Mouse (Mus musculus) CH12.LX (cell line): Measurements from ENCODE around the gene Aco1. TPM values are rescaled to one million over a fixed set of nuclear protein-coding genes. Genes with fewer than 3 reads are reported as not detected.

ENCODE experiments used
- DNase-seq: peaks from one replicate; pipeline ENCODE4 v3.0.0-alpha.2; 2013; ENCODE audit errors: extremely low read depth
- H3K27ac ChIP-seq: 2 replicates; pipeline ENCODE4 v1.5.1; 2012; ENCODE audit warnings: low read depth, mild to moderate bottlenecking, control low read depth, moderate library complexity; ENCODE audit not compliant: insufficient read depth
- H3K27me3 ChIP-seq: replicated peaks from 2 replicates; pipeline ENCODE3; 2012; ENCODE audit warnings: inconsistent platforms
- H3K36me3 ChIP-seq, 2 experiments: replicated peaks in 1 of 2; 2 replicates each; pipeline versions ENCODE3 to v1.6.1; 2012; ENCODE audit warnings: inconsistent platforms in 1 of 2, low read length in 1 of 2, mild to moderate bottlenecking in 1 of 2, mixed read lengths in 1 of 2, moderate library complexity in 1 of 2; ENCODE audit not compliant: control insufficient read depth in 1 of 2, insufficient read depth in 1 of 2
- H3K4me1 ChIP-seq, 2 experiments: 2 replicates each; pipeline ENCODE4 v1.6.1; 2012; ENCODE audit warnings: inconsistent platforms in 1 of 2, moderate library complexity in 1 of 2; ENCODE audit not compliant: insufficient read depth in 2 of 2, control insufficient read depth in 1 of 2
- H3K4me2 ChIP-seq: 2 replicates; pipeline ENCODE4 v1.6.1; 2012; ENCODE audit warnings: low read depth, mild to moderate bottlenecking, control low read depth; ENCODE audit not compliant: poor library complexity, insufficient read depth, severe bottlenecking
- H3K4me3 ChIP-seq, 3 experiments: fragments of 150-350 bp in 1 of 3; sonication (generic) in 1 of 3; replicated peaks in 1 of 3; 2 replicates each; pipeline versions ENCODE3 to v1.5.1; 2011 to 2012; ENCODE audit warnings: low read depth in 2 of 3, low read length in 2 of 3, mild to moderate bottlenecking in 2 of 3, moderate library complexity in 2 of 3, control low read depth in 1 of 3, improper control_type of control experiment in 1 of 3, inconsistent platforms in 1 of 3, mixed read lengths in 1 of 3; ENCODE audit not compliant: poor library complexity in 1 of 3
- H3K79me2 ChIP-seq: replicated peaks from 2 replicates; pipeline ENCODE4 v1.6.1; 2012; ENCODE audit warnings: mild to moderate bottlenecking, moderate library complexity; ENCODE audit not compliant: control insufficient read depth, poor library complexity, insufficient read depth, severe bottlenecking; ENCODE audit errors: extremely low read depth
- H3K9ac ChIP-seq: 2 replicates; pipeline ENCODE4 v1.6.1; 2012; ENCODE audit warnings: low read depth, mild to moderate bottlenecking, control low read depth, moderate library complexity; ENCODE audit not compliant: insufficient read depth
- H3K9me3 ChIP-seq: replicated peaks from 2 replicates; pipeline ENCODE3; 2012; ENCODE audit warnings: low read length, inconsistent platforms, mixed read lengths
- BHLHE40 ChIP-seq: IDR thresholded peaks from 2 replicates; pipeline ENCODE4 v1.6.1; 2011; ENCODE audit warnings: mild to moderate bottlenecking, low read depth, low read length, improper control_type of control experiment
- CHD1 ChIP-seq: IDR thresholded peaks from 2 replicates; pipeline ENCODE4 v1.6.1; 2012; ENCODE audit warnings: low read depth, low read length, improper control_type of control experiment, inconsistent platforms
- CHD2 ChIP-seq: IDR thresholded peaks from 2 replicates; pipeline ENCODE4 v1.6.1; 2011; ENCODE audit warnings: low read length, improper control_type of control experiment
- CTCF ChIP-seq, 2 experiments: IDR thresholded peaks in 1 of 2; conservative IDR thresholded peaks in 1 of 2; 2 replicates each; pipeline ENCODE4 v1.5.1; 2011 to 2012; ENCODE audit warnings: low read depth in 2 of 2, low read length in 2 of 2, improper control_type of control experiment in 1 of 2, inconsistent platforms in 1 of 2, mild to moderate bottlenecking in 1 of 2, moderate library complexity in 1 of 2
- E2F4 ChIP-seq: IDR thresholded peaks from 2 replicates; pipeline ENCODE4 v1.6.1; 2011; ENCODE audit warnings: low read depth, low read length, improper control_type of control experiment; ENCODE audit not compliant: insufficient replicate concordance
- ELF1 ChIP-seq: IDR thresholded peaks from 2 replicates; pipeline ENCODE4 v1.6.1; 2014; ENCODE audit warnings: low read depth, mild to moderate bottlenecking, inconsistent platforms, low read length, improper control_type of control experiment
- EP300 ChIP-seq: IDR thresholded peaks from 2 replicates; pipeline ENCODE4 v1.6.1; 2011; ENCODE audit warnings: low read length, improper control_type of control experiment
- ETS1 ChIP-seq: conservative IDR thresholded peaks from 2 replicates; pipeline ENCODE4 v1.6.1; 2012; ENCODE audit warnings: low read depth, mild to moderate bottlenecking, inconsistent platforms, low read length, improper control_type of control experiment, moderate library complexity
- HCFC1 ChIP-seq: IDR thresholded peaks from 2 replicates; pipeline ENCODE4 v1.6.1; 2012; ENCODE audit warnings: low read depth, mild to moderate bottlenecking, inconsistent platforms, low read length, improper control_type of control experiment
- IRF4 ChIP-seq: IDR thresholded peaks from 2 replicates; pipeline ENCODE4 v1.6.1; 2014; ENCODE audit warnings: low read depth, mild to moderate bottlenecking, inconsistent platforms, low read length, improper control_type of control experiment
- JUN ChIP-seq: IDR thresholded peaks from 2 replicates; pipeline ENCODE4 v1.6.1; 2011; ENCODE audit warnings: low read depth, mild to moderate bottlenecking, low read length, improper control_type of control experiment, moderate library complexity; ENCODE audit not compliant: insufficient read depth
- JUND ChIP-seq: conservative IDR thresholded peaks from 2 replicates; pipeline ENCODE4 v1.6.1; 2011; ENCODE audit warnings: low read depth, low read length, improper control_type of control experiment
- KAT2A ChIP-seq: IDR thresholded peaks from 2 replicates; pipeline ENCODE4 v1.6.1; 2012; ENCODE audit warnings: low read length, improper control_type of control experiment, inconsistent platforms; ENCODE audit not compliant: insufficient replicate concordance
- MAFK ChIP-seq: IDR thresholded peaks from 2 replicates; pipeline ENCODE4 v1.6.1; 2011; ENCODE audit warnings: low read length, improper control_type of control experiment; ENCODE audit not compliant: insufficient replicate concordance
- MAX ChIP-seq: IDR thresholded peaks from 2 replicates; pipeline ENCODE4 v1.6.1; 2011; ENCODE audit warnings: low read length, improper control_type of control experiment
- MAZ ChIP-seq: IDR thresholded peaks from 2 replicates; pipeline ENCODE4 v1.6.1; 2012; ENCODE audit warnings: low read depth, mild to moderate bottlenecking, inconsistent platforms, low read length, improper control_type of control experiment, moderate library complexity
- MEF2A ChIP-seq: IDR thresholded peaks from 2 replicates; pipeline ENCODE4 v1.6.1; 2014; ENCODE audit warnings: low read depth, mild to moderate bottlenecking, inconsistent platforms, low read length, improper control_type of control experiment, borderline replicate concordance
- MXI1 ChIP-seq: IDR thresholded peaks from 2 replicates; pipeline ENCODE4 v1.6.1; 2011; ENCODE audit warnings: mild to moderate bottlenecking, low read depth, low read length, improper control_type of control experiment
- MYC ChIP-seq: IDR thresholded peaks from 2 replicates; pipeline ENCODE4 v1.6.1; 2011; ENCODE audit warnings: low read depth, mild to moderate bottlenecking, improper control_type of control experiment, low read length
- NELFE ChIP-seq: IDR thresholded peaks from 2 replicates; pipeline ENCODE4 v1.6.1; 2011; ENCODE audit warnings: low read depth, low read length, improper control_type of control experiment
- NRF1 ChIP-seq: IDR thresholded peaks from 2 replicates; pipeline ENCODE4 v1.6.1; 2014; ENCODE audit warnings: low read depth, mild to moderate bottlenecking, inconsistent platforms, low read length, improper control_type of control experiment, moderate library complexity
- PAX5 ChIP-seq: IDR thresholded peaks from 2 replicates; pipeline ENCODE4 v1.6.1; 2012; ENCODE audit warnings: low read length, inconsistent platforms, mixed read lengths
- POLR2A ChIP-seq: IDR thresholded peaks from 2 replicates; pipeline ENCODE4 v1.6.1; 2011; ENCODE audit warnings: low read depth, mild to moderate bottlenecking, improper control_type of control experiment, low read length
- POLR2AphosphoS2 ChIP-seq: IDR thresholded peaks from 2 replicates; pipeline ENCODE4 v1.6.1; 2011; ENCODE audit warnings: low read depth, low read length, improper control_type of control experiment
- RAD21 ChIP-seq: IDR thresholded peaks from 2 replicates; pipeline ENCODE4 v1.6.1; 2011; ENCODE audit warnings: low read depth, mild to moderate bottlenecking, low read length, improper control_type of control experiment, moderate library complexity
- RCOR1 ChIP-seq: conservative IDR thresholded peaks from 2 replicates; pipeline ENCODE4 v1.6.1; 2012; ENCODE audit warnings: low read depth, mild to moderate bottlenecking, inconsistent platforms, low read length, improper control_type of control experiment
- SIN3A ChIP-seq: IDR thresholded peaks from 2 replicates; pipeline ENCODE4 v1.6.1; 2012; ENCODE audit warnings: low read length, improper control_type of control experiment, inconsistent platforms
- SMC3 ChIP-seq: IDR thresholded peaks from 2 replicates; pipeline ENCODE4 v1.6.1; 2011; ENCODE audit warnings: low read depth, low read length, improper control_type of control experiment
- TBP ChIP-seq: conservative IDR thresholded peaks from 2 replicates; pipeline ENCODE4 v1.6.1; 2011; ENCODE audit warnings: low read depth, low read length, improper control_type of control experiment
- TCF12 ChIP-seq: IDR thresholded peaks from 2 replicates; pipeline ENCODE4 v1.6.1; 2014; ENCODE audit warnings: low read depth, mild to moderate bottlenecking, inconsistent platforms, low read length, improper control_type of control experiment
- UBTF ChIP-seq: IDR thresholded peaks from 2 replicates; pipeline ENCODE4 v1.6.1; 2012; ENCODE audit warnings: low read depth, mild to moderate bottlenecking, inconsistent platforms, low read length, improper control_type of control experiment, moderate library complexity
- USF1 ChIP-seq: IDR thresholded peaks from 2 replicates; pipeline ENCODE4 v1.6.1; 2014; ENCODE audit warnings: low read depth, mild to moderate bottlenecking, inconsistent platforms, low read length, improper control_type of control experiment
- USF2 ChIP-seq: conservative IDR thresholded peaks from 2 replicates; pipeline ENCODE4 v1.6.1; 2011; ENCODE audit warnings: low read depth, low read length, improper control_type of control experiment
- ZC3H11A ChIP-seq: IDR thresholded peaks from 2 replicates; pipeline ENCODE4 v1.6.1; 2012; ENCODE audit warnings: low read depth, mild to moderate bottlenecking, inconsistent platforms, low read length, improper control_type of control experiment
- ZKSCAN1 ChIP-seq: IDR thresholded peaks from 2 replicates; pipeline ENCODE4 v1.6.1; 2012; ENCODE audit warnings: low read depth, inconsistent platforms, low read length, improper control_type of control experiment, borderline replicate concordance
- ZMIZ1 ChIP-seq: IDR thresholded peaks from 2 replicates; pipeline ENCODE4 v1.6.1; 2012; ENCODE audit warnings: low read depth, mild to moderate bottlenecking, inconsistent platforms, low read length, improper control_type of control experiment
- ZNF384 ChIP-seq: IDR thresholded peaks from 2 replicates; pipeline ENCODE4 v1.6.1; 2012; ENCODE audit warnings: low read depth, low read length, improper control_type of control experiment, inconsistent platforms
- dilution Hi-C: fragments of 300-500 bp; cut with MboI; formaldehyde crosslinking; loops from 2 replicates; pipeline ENCODE4 v1.14.3; 2020; ENCODE audit warnings: low sequenced_read_pairs; ENCODE audit not compliant: extremely low pct_unique_long_range_greater_than_20kb, extremely low pct_ligation_motif_present
- in situ Hi-C: fragments of 300-500 bp; cut with MboI; formaldehyde crosslinking; loops from 3 replicates; pipeline ENCODE4 v1.14.3; 2019; ENCODE audit warnings: low sequenced_read_pairs, low pct_ligation_motif_present, low pct_unique_long_range_greater_than_20kb, mixed read lengths
- polyA plus RNA-seq: library from polyadenylated mRNA; unstranded; fragments of >175 nt; gene quantifications from 2 replicates; pipeline ENCODE4 v1.2.1, GENCODE M21; 2012; ENCODE audit warnings: low read depth; ENCODE audit not compliant: insufficient read length
- total RNA-seq, 2 experiments: library from RNA; depleted of rRNA; stranded (reverse); fragments of 300-350 nt in 1 of 2; fragments of >200 nt in 1 of 2; gene quantifications; 2 replicates each; pipeline ENCODE4 v1.2.3; 2012 to 2014

Gene Aco1
- 23.2 and 25.0 TPM in 2 replicates for total RNA-seq (2012; rRNA removed)
- total RNA-seq (2014; rRNA removed): 25.2 and 27.1 TPM in 2 replicates
- 22.3 and 24.8 TPM in 2 replicates for polyA plus RNA-seq

DNA sequence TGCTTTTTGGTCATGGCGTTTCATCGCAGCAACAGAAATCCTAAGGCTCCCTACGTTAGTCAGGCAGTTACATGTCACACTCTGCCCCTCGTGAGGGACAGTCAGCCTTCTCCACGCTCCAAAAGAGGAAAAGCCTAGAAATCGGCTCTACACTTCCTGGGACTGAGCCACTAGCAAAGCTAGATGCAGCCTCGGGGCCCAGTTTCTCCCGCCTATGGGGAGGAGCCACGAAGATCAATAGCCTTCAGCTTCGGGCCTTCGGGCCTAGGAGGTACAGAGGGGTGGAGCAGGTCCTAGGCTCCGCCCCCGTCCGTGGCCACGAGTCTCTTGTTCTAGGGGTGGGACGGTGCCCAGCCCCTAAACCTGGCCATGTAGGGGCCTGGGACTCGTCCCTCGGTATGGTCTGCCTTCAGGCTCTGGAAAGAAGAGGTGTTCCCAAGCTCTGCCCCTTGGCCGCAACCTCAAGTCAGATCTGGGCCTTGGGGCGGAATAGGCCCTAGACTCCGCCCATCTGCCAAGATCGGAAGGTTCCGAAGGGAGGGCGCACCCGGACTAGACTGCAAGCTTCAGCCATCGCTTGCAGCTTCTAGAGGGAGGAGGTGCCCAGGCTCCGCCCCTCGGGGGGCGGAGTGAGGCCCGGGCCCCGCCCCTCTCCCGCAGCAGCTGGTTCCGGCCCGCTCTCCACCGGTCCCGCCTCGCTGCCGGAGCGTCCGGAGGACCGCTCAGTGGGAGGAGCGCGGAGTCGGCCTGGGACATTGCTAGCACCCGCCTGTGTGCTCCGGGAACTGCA is at the start of gene Aco1:
TSS of gene Aco1 (plus strand) at position 339 of the 790 bp plus-strand sequence.
- Histone ChIP-seq H3K4me1 (peaks cover 5 to 33% of the 10 kb centered on the region in 2 experiments), H3K4me2 (peak within 1 kb of the TSS; percentile 79), H3K4me3 (peak within 1 kb of the TSS; percentile 80 to 98 (median 88)), H3K79me2 (no peaks in the 10 kb centered on the region; the same call in 1 of the 2 replicates), H3K27me3 (no peaks in the 10 kb centered on the region), H3K9ac (peak within 1 kb of the TSS; percentile 72), H3K9me3 (no peaks in the 10 kb centered on the region), H3K36me3 (peaks cover 0 to 5% of the 10 kb centered on the region in 2 experiments), H3K27ac (peak within 1 kb of the TSS; percentile 82)
- DNase-seq: peak; percentile 97
- dilution Hi-C loops (no loop called here), in situ Hi-C loops (loop anchor here (10.0 to 25.0 kb wide), 2 partner anchors 142 to 544 kb away; no protein-coding TSS in a partner anchor)
- TF ChIP-seq POLR2AphosphoS2: 0 out of 2 replicates have a peak, but pooled peaks have one; percentile 64
- peak; percentile 51; the same call in 1 of the 2 replicates for TF ChIP-seq IRF4
- TF ChIP-seq EP300: no peak
- no peak; the same call in 1 of the 2 replicates for TF ChIP-seq NRF1
- TF ChIP-seq E2F4: no peak
- TF ChIP-seq USF1: no peak
- TF ChIP-seq HCFC1: peak; percentile 55
- TF ChIP-seq ZC3H11A: no peak
- no peak for TF ChIP-seq RAD21
- peak; percentile 32; the same call in 1 of the 2 replicates for TF ChIP-seq MXI1
- no peak for TF ChIP-seq USF2
- no peak; the same call in 1 of the 2 replicates for TF ChIP-seq TCF12
- peak; percentile 75 for TF ChIP-seq TBP
- TF ChIP-seq ETS1: no peak; the same call in 1 of the 2 replicates
- TF ChIP-seq NELFE: peak; percentile 90
- no peak for TF ChIP-seq CTCF (conservative IDR thresholded peaks at IDR 0.05 in 1 of 2, IDR thresholded peaks at IDR 0.05 in 1 of 2; ENCODE audit: low read depth in 2 of 2, low read length in 2 of 2)
- TF ChIP-seq CHD1: no peak
- no peak for TF ChIP-seq JUN
- TF ChIP-seq MYC: peak; percentile 50
- peak; percentile 87 for TF ChIP-seq POLR2A
- peak; percentile 58; the same call in 1 of the 2 replicates for TF ChIP-seq ZMIZ1
- 0 out of 2 replicates have a peak, but pooled peaks have one; percentile 15 for TF ChIP-seq MAZ
- TF ChIP-seq ZKSCAN1: no peak
- TF ChIP-seq SMC3: no peak
- no peak for TF ChIP-seq RCOR1
- no peak for TF ChIP-seq CHD2
- no peak for TF ChIP-seq MAFK
- TF ChIP-seq MAX: peak; percentile 76; the same call in 1 of the 2 replicates
- no peak for TF ChIP-seq ZNF384
- no peak for TF ChIP-seq JUND
- no peak for TF ChIP-seq PAX5
- peak; percentile 27; the same call in 1 of the 2 replicates for TF ChIP-seq MEF2A
- peak; percentile 87 for TF ChIP-seq SIN3A
- 0 out of 2 replicates have a peak, but pooled peaks have one; percentile 50 for TF ChIP-seq KAT2A
- TF ChIP-seq BHLHE40: peak; percentile 57
- TF ChIP-seq ELF1: peak; percentile 78
- TF ChIP-seq UBTF: 0 out of 2 replicates have a peak, but pooled peaks have one; percentile 11
